Mouse (Mus musculus): ENCODE measurements around the gene Gm13420.
"Not testable (repeated sequence)": the region's sequence is repeated elsewhere in the genome, so short reads cannot be mapped to it uniquely, and the experiment has no call there.

Gene Gm13420

GRCm38 (mm10) chr2:29751497-29751896 lies at the start of gene Gm13420:
TSS of gene Gm13420 (minus strand) at chr2:29751685.
- DNase-seq, result peak; percentile 42

- DNase-seq, result no peak
Observed at GRCm38 (mm10) chr2:29792772-29793487, 41.4 kb upstream of the Gm13420 start.

GRCm38 (mm10) chr2:29787937-29788681 lies 36.6 kb upstream of the Gm13420 start, which contains the start of gene Trub2:
TSS of gene Trub2 (minus strand) at chr2:29788502.
- peak; percentile 87 for DNase-seq

- DNase-seq, result peak; percentile 98
Observed at GRCm38 (mm10) chr2:29787104-29787917, 35.8 kb upstream of the Gm13420 start, which contains the start of gene Coq4. TSS of gene Coq4 (plus strand) at chr2:29787493.

- DNase-seq, result no peak
Observed at GRCm38 (mm10) chr2:29784290-29784689, 32.8 kb upstream of the Gm13420 start.

GRCm38 (mm10) chr2:29781256-29781655 lies 29.8 kb upstream of the Gm13420 start:
- DNase-seq, result not testable (repeated sequence)

- no peak for DNase-seq
Observed at GRCm38 (mm10) chr2:29773323-29773722, 21.8 kb upstream of the Gm13420 start.

GRCm38 (mm10) chr2:29771611-29772461 lies 20.4 kb upstream of the Gm13420 start:
- peak; percentile 43 for DNase-seq

- no peak for DNase-seq
Observed at GRCm38 (mm10) chr2:29770162-29770561, 18.7 kb upstream of the Gm13420 start.

GRCm38 (mm10) chr2:29768901-29769300 lies 17.4 kb upstream of the Gm13420 start:
- DNase-seq, result no peak

GRCm38 (mm10) chr2:29767976-29768709 lies 16.7 kb upstream of the Gm13420 start:
- DNase-seq, result peak; percentile 56

GRCm38 (mm10) chr2:29764831-29765230 lies 13.3 kb upstream of the Gm13420 start:
- DNase-seq, result peak; percentile 78

GRCm38 (mm10) chr2:29755693-29756092 lies 4.2 kb upstream of the Gm13420 start:
- DNase-seq, result no peak

GRCm38 (mm10) chr2:29752397-29752796 lies 912 bp upstream of the Gm13420 start:
- no peak for DNase-seq

- no peak for DNase-seq
Observed at GRCm38 (mm10) chr2:29748499-29748898, 3.0 kb downstream of the Gm13420 start.

- DNase-seq, result peak; percentile 45
Observed at GRCm38 (mm10) chr2:29747852-29748251, 3.6 kb downstream of the Gm13420 start.

GRCm38 (mm10) chr2:29747188-29747782 lies 4.2 kb downstream of the Gm13420 start:
- DNase-seq, result no peak

GRCm38 (mm10) chr2:29744256-29744655 lies 7.2 kb downstream of the Gm13420 start:
- no peak for DNase-seq

- DNase-seq, result no peak
Observed at GRCm38 (mm10) chr2:29741207-29741606, 10.3 kb downstream of the Gm13420 start.

- peak; percentile 48 for DNase-seq
Observed at GRCm38 (mm10) chr2:29739368-29739767, 12.1 kb downstream of the Gm13420 start.

- no peak for DNase-seq
Observed at GRCm38 (mm10) chr2:29738799-29739198, 12.7 kb downstream of the Gm13420 start.
